Mouse (Mus musculus) kidney, embryonic 15.5 days (tissue): Measurements from ENCODE around the gene Oxld1. TPM values are rescaled to one million over a fixed set of nuclear protein-coding genes. Genes with fewer than 3 reads are reported as not detected.

Experiments
- ATAC-seq: fragments of 200-750 bp; cut with Nextera tagmentation; replicated peaks from 2 replicates; pipeline ENCODE4 v1.8.0; 2017; ENCODE audit warnings: moderate TSS enrichment; ENCODE audit not compliant: low FRiP score
- H3K27ac ChIP-seq: fragments of 300-500 bp; sonication (generic); 2 replicates; pipeline ENCODE4 v1.5.1; 2015; ENCODE audit warnings: mild to moderate bottlenecking, inconsistent platforms
- H3K27me3 ChIP-seq: fragments of 300-500 bp; sonication (generic); 2 replicates; pipeline ENCODE4 v1.6.1; 2015; ENCODE audit warnings: inconsistent platforms
- H3K36me3 ChIP-seq: fragments of 300-500 bp; sonication (generic); 2 replicates; pipeline ENCODE4 v1.6.1; 2015; ENCODE audit warnings: inconsistent platforms
- H3K4me1 ChIP-seq: fragments of 300-500 bp; sonication (generic); 2 replicates; pipeline ENCODE4 v1.6.1; 2015; ENCODE audit warnings: inconsistent platforms
- H3K4me2 ChIP-seq: fragments of 300-500 bp; sonication (generic); 2 replicates; pipeline ENCODE4 v1.6.1; 2015; ENCODE audit warnings: moderate library complexity, mild to moderate bottlenecking, inconsistent platforms
- H3K4me3 ChIP-seq: fragments of 300-500 bp; sonication (generic); replicated peaks from 2 replicates; pipeline ENCODE4 v1.5.1; 2015; ENCODE audit warnings: mild to moderate bottlenecking, inconsistent platforms
- H3K9ac ChIP-seq: fragments of 300-500 bp; sonication (generic); 2 replicates; pipeline ENCODE4 v1.6.1; 2015; ENCODE audit warnings: mild to moderate bottlenecking, inconsistent platforms
- H3K9me3 ChIP-seq: fragments of 300-500 bp; sonication (generic); replicated peaks from 2 replicates; pipeline ENCODE4 v1.6.1; 2016; ENCODE audit warnings: inconsistent platforms
- WGBS: fragments of 180-500 bp; shearing (Covaris S2); methylation state at CpG from one replicate; pipeline ENCODE4 v1.1.7; 2015; ENCODE audit warnings: mixed read lengths; 5-methylcytosine and 5-hydroxymethylcytosine counted together
- polyA plus RNA-seq: library from polyadenylated mRNA; unstranded; fragments of >200 nt; fragmentation: Nextera tagmentation; extraction: Ambion mirVana; gene quantifications from 2 replicates; pipeline ENCODE4 v1.2.1, GENCODE M21; 2015

Gene Oxld1
- polyA plus RNA-seq, 1 experiment from 2014 or later, result 13.1 TPM

- Histone ChIP-seq H3K4me1 (peaks cover 10% of the 10 kb centered on the region), H3K4me2 (no peak overlapping the region), H3K9ac (no peak overlapping the region), H3K9me3 (no peaks in the 10 kb centered on the region), H3K4me3 (no peak overlapping the region), H3K27me3 (no peaks in the 10 kb centered on the region), H3K27ac (no peak overlapping the region), H3K36me3 (no peaks in the 10 kb centered on the region)
- ATAC-seq, result no peak
- WGBS, result 44% methylated on average over 3 of the region's 3 CpGs
Measured at GRCm38 (mm10) chr11:120445475-120445874, 12.4 kb downstream of the Oxld1 start.

- Histone ChIP-seq H3K4me2 (no peak overlapping the region), H3K9me3 (no peaks in the 10 kb centered on the region), H3K27me3 (no peaks in the 10 kb centered on the region), H3K27ac (no peak overlapping the region), H3K4me1 (peaks cover 10% of the 10 kb centered on the region), H3K9ac (no peak overlapping the region), H3K36me3 (no peaks in the 10 kb centered on the region), H3K4me3 (no peak overlapping the region)
- WGBS, result 74% methylated on average over 6 of the region's 6 CpGs
- no peak for ATAC-seq
Measured at GRCm38 (mm10) chr11:120444106-120444505, 13.8 kb downstream of the Oxld1 start.

- ATAC-seq, result no peak
- Histone ChIP-seq H3K27me3 (no peaks in the 10 kb centered on the region), H3K4me3 (no peak overlapping the region), H3K27ac (no peak overlapping the region), H3K36me3 (no peaks in the 10 kb centered on the region), H3K9me3 (no peaks in the 10 kb centered on the region), H3K4me2 (no peak overlapping the region), H3K9ac (no peak overlapping the region), H3K4me1 (peaks cover 2% of the 10 kb centered on the region)
- WGBS, result 87% methylated on average over 3 of the region's 3 CpGs
Measured at GRCm38 (mm10) chr11:120442765-120443280, 15.0 kb downstream of the Oxld1 start.

GRCm38 (mm10) chr11:120442344-120442743 is 15.5 kb downstream of the Oxld1 start, which contains the start of gene Tspan10:
TSS of gene Tspan10 (plus strand) at chr11:120442644.
- H3K9ac ChIP-seq, result no peak within 1 kb of the TSS
- no peaks in the 10 kb centered on the region for H3K9me3 ChIP-seq
- H3K4me1 ChIP-seq, result no peaks in the 10 kb centered on the region
- no peaks in the 10 kb centered on the region for H3K27me3 ChIP-seq
- H3K4me3 ChIP-seq, result no peak within 1 kb of the TSS
- H3K36me3 ChIP-seq, result no peaks in the 10 kb centered on the region
- 91% methylated on average over 3 of the region's 3 CpGs for WGBS
- no peak within 1 kb of the TSS for H3K4me2 ChIP-seq
- H3K27ac ChIP-seq, result no peak within 1 kb of the TSS
- ATAC-seq, result no peak

- ATAC-seq, result no peak
- peaks cover 23% of the 10 kb centered on the region for H3K36me3 ChIP-seq
- H3K27me3 ChIP-seq, result no peaks in the 10 kb centered on the region
- H3K27ac ChIP-seq, result peak overlapping the region; percentile 83
- peak overlapping the region; percentile 99 for H3K9ac ChIP-seq
- peak overlapping the region; percentile 76 for H3K4me2 ChIP-seq
- peaks cover 12% of the 10 kb centered on the region for H3K4me1 ChIP-seq
- 24% methylated on average over 12 of the region's 12 CpGs for WGBS
- H3K9me3 ChIP-seq, result no peaks in the 10 kb centered on the region
- peak overlapping the region; percentile 93 for H3K4me3 ChIP-seq
Measured at GRCm38 (mm10) chr11:120437857-120438385, 19.9 kb downstream of the Oxld1 start.

- Histone ChIP-seq H3K4me2 (peak within 1 kb of the TSS; percentile 76), H3K4me3 (peak within 1 kb of the TSS; percentile 93), H3K9ac (peak within 1 kb of the TSS; percentile 99), H3K36me3 (peaks cover 29% of the 10 kb centered on the region), H3K27ac (peak within 1 kb of the TSS; percentile 83), H3K4me1 (peaks cover 12% of the 10 kb centered on the region), H3K27me3 (no peaks in the 10 kb centered on the region), H3K9me3 (no peaks in the 10 kb centered on the region)
- peak; percentile 90 for ATAC-seq
- under 1% methylated on average over 63 of the region's 77 CpGs for WGBS
Measured at GRCm38 (mm10) chr11:120437152-120437856, 20.6 kb downstream of the Oxld1 start, which contains the start of gene Nploc4. TSS of gene Nploc4 (minus strand) at chr11:120437708.

- H3K9ac ChIP-seq, result no peak overlapping the region
- peaks cover 27% of the 10 kb centered on the region for H3K4me1 ChIP-seq
- WGBS, result 92% methylated on average over 3 of the region's 3 CpGs
- no peaks in the 10 kb centered on the region for H3K9me3 ChIP-seq
- no peaks in the 10 kb centered on the region for H3K27me3 ChIP-seq
- no peak overlapping the region for H3K27ac ChIP-seq
- H3K36me3 ChIP-seq, result peaks cover 82% of the 10 kb centered on the region
- H3K4me2 ChIP-seq, result no peak overlapping the region
- H3K4me3 ChIP-seq, result no peak overlapping the region
- ATAC-seq, result no peak
Measured at GRCm38 (mm10) chr11:120426727-120427126, 31.1 kb downstream of the Oxld1 start.

- no peaks in the 10 kb centered on the region for H3K9me3 ChIP-seq
- H3K27me3 ChIP-seq, result no peaks in the 10 kb centered on the region
- peak; percentile 10; the same call in 1 of the 2 replicates for ATAC-seq
- H3K4me1 ChIP-seq, result peaks cover 34% of the 10 kb centered on the region
- H3K9ac ChIP-seq, result no peak overlapping the region
- H3K27ac ChIP-seq, result peak overlapping the region; percentile 84
- H3K36me3 ChIP-seq, result peaks cover 85% of the 10 kb centered on the region
- no peak overlapping the region for H3K4me2 ChIP-seq
- H3K4me3 ChIP-seq, result no peak overlapping the region
- WGBS, result 50% methylated on average over 9 of the region's 9 CpGs
Measured at GRCm38 (mm10) chr11:120423569-120424295, 34.1 kb downstream of the Oxld1 start.

GRCm38 (mm10) chr11:120422651-120423568 is 35.0 kb downstream of the Oxld1 start:
- no peaks in the 10 kb centered on the region for H3K9me3 ChIP-seq
- H3K4me3 ChIP-seq, result no peak overlapping the region
- peak overlapping the region; percentile 84 for H3K27ac ChIP-seq
- peaks cover 34% of the 10 kb centered on the region for H3K4me1 ChIP-seq
- ATAC-seq, result peak; percentile 84
- H3K4me2 ChIP-seq, result no peak overlapping the region
- WGBS, result 24% methylated on average over 13 of the region's 13 CpGs
- H3K36me3 ChIP-seq, result peaks cover 85% of the 10 kb centered on the region
- H3K9ac ChIP-seq, result no peak overlapping the region
- no peaks in the 10 kb centered on the region for H3K27me3 ChIP-seq

- Histone ChIP-seq H3K9ac (no peak overlapping the region), H3K9me3 (no peaks in the 10 kb centered on the region), H3K4me2 (no peak overlapping the region), H3K4me3 (no peak overlapping the region), H3K36me3 (peaks cover 89% of the 10 kb centered on the region), H3K27ac (no peak overlapping the region), H3K4me1 (peaks cover 25% of the 10 kb centered on the region), H3K27me3 (no peaks in the 10 kb centered on the region)
- WGBS, result 91% methylated on average over 1 of the region's 1 CpGs
- ATAC-seq, result no peak
Measured at GRCm38 (mm10) chr11:120418592-120418991, 39.3 kb downstream of the Oxld1 start.

- Histone ChIP-seq H3K27me3 (no peaks in the 10 kb centered on the region), H3K9me3 (no peaks in the 10 kb centered on the region), H3K4me1 (peaks cover 18% of the 10 kb centered on the region), H3K27ac (no peak overlapping the region), H3K4me2 (no peak overlapping the region), H3K4me3 (no peak overlapping the region), H3K36me3 (peaks cover 92% of the 10 kb centered on the region), H3K9ac (no peak overlapping the region)
- 89% methylated on average over 7 of the region's 7 CpGs for WGBS
- ATAC-seq, result no peak
Measured at GRCm38 (mm10) chr11:120417852-120418251, 40.0 kb downstream of the Oxld1 start.
